Mouse (Mus musculus) megakaryocyte progenitor cell, adult 5-6 weeks (primary cell): ENCODE results near the gene Dclk1. TPM values are rescaled to one million over a fixed set of nuclear protein-coding genes. Genes with fewer than 3 reads are reported as not detected.
"Not testable (repeated sequence)": the region's sequence is repeated elsewhere in the genome, so short reads cannot be mapped to it uniquely, and the experiment has no call there.

ENCODE experiments used
- ATAC-seq: replicated peaks from 2 replicates; pipeline ENCODE4 v1.8.0; 2016; ENCODE audit warnings: mild to moderate bottlenecking, moderate TSS enrichment, inconsistent platforms; ENCODE audit not compliant: poor library complexity
- total RNA-seq, 2 experiments: library from RNA; stranded (forward) in 1 of 2; stranded (reverse) in 1 of 2; fragments of 157-497, 149-512 nt in 1 of 2; fragments of 200-1000 nt in 1 of 2; gene quantifications; 2 replicates each; pipeline versions ENCODE4 v1.2.3 to v1.2.4; 2015 to 2017

Dclk1 gene
- total RNA-seq (2015) (not detected in 2 replicates), total RNA-seq (2017) (not detected in 2 replicates)

GRCm38 (mm10) chr3:55241730-55242421 lies at the start of gene Dclk1:
Gene Dclk1, plus strand, starts transcription at chr3:55242364.
- ATAC-seq, result no peak

- ATAC-seq, result no peak
These were observed 48.8 kb upstream of the Dclk1 start for GRCm38 (mm10) chr3:55193351-55193750.

- ATAC-seq, result no peak
These were observed 47.4 kb upstream of the Dclk1 start for GRCm38 (mm10) chr3:55194792-55195191.

DNA sequence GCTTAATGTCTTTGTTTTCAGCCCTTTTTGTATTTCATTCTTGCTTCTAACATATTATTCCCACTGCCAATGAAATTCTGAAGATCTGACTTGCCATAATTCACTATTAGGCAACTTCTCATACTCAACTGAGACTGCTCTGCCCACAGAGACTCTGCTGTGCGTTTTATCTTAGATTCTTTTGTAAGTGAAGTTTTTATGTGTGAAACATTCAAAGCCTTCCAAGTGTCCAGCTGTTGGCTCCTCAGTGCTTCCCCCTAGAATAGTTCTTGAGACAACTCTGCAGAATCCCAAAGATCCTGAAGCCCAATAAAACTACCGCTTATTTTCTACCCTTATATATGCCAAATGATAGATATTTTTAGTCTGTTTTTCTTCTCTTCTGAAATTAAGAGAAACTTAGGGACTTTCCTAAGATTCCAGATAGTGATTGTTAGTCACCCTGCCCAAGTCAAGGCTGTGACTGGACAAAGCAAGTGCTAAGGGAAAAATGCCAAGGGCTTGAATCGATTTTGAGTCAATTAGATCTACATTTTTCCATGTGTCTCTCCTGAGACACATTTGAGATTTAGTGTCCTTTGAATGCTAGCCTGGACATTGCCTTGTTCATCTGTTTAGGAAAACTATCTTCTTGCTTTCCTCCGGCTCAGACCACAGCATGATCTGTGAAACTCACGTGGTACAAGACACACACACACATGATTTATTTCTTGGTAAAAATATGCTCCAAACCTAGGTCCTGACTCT lies 46.4 kb upstream of the Dclk1 start:
- ATAC-seq, result no peak

- no peak for ATAC-seq
These were observed 45.8 kb upstream of the Dclk1 start for GRCm38 (mm10) chr3:55196328-55196710.

DNA sequence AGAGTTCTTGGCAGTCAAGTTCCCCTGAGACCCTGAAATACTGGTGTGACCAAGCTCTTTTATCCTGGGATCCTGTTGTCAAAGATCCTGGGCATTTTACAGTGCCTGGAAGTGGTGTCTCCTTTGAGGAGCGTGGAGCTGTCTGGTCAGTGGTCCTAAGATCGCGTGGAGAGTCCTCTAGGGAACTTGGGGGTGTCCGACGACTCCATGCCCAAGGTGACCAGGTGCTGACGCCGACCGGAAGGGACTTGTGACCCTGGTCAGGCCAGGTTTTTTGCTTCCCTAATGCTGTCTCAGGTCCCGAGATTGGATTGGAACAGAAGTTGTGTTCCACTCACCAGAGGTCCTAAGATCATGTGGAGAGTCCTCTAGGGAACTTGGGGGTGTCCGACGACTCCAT lies 38.5 kb upstream of the Dclk1 start:
- not testable (repeated sequence) for ATAC-seq

- ATAC-seq, result no peak
These were observed 35.8 kb upstream of the Dclk1 start for GRCm38 (mm10) chr3:55206413-55206812.

- ATAC-seq, result no peak
These were observed 34.5 kb upstream of the Dclk1 start for GRCm38 (mm10) chr3:55207665-55208064.

GRCm38 (mm10) chr3:55212254-55212653 lies 29.9 kb upstream of the Dclk1 start:
- no peak for ATAC-seq

DNA sequence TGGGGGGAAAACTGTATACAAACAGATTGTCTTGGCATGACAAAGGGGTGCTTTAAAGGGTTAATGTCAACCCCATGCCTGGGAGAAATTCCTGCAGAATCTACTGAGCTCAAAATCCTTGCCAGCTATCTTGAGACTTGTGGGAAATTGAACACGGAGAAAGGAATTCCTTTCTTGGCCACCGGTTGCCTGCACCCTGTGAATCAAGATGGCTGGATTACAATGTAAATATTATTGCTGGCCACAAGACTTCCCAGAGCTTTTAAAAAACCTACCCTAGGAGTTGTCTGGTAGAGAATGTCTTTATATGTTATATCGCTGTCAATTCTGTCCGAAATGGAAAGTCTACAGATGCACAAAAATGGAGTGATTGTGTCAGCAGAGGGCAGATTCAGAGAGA lies 28.4 kb upstream of the Dclk1 start:
- no peak for ATAC-seq

DNA sequence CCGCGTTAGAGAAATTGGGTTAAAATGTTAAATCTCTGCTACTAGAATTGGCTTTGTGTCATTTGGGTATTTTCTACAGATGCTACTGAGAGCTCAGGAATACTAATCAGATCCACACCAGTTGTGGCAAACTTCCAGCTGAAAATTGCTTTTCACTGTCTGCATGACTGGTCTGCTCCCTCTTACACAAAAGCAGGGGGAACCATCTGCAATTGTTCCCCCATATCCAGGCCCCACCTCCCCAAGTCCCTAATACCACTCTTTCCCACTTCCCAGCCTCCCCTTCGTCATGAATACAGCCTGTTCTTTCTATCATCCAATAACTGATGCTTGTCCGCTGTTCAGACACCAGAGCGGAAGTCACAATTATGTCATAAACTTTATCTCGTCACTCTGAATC lies 27.8 kb upstream of the Dclk1 start:
- no peak for ATAC-seq

GRCm38 (mm10) chr3:55222502-55222901 lies 19.7 kb upstream of the Dclk1 start:
- no peak for ATAC-seq

DNA sequence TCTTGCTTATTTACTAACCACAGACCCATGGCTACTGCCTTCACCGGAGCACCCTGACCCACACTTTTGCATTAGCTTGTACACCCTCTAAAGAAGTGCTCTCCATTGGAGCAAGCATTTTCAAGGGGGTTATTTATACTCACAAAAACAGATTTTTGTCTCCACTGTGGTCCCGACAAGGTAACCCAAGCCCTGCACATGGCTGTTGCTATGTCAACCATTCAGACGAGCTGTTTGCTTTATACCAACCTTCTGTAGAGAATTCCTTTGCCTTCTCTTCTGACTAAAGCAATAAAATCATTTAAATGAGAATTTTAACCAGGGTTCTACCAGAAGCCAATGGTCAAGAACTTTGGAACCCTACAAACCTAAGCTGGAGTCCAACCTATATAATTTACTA lies 18.3 kb upstream of the Dclk1 start:
- no peak for ATAC-seq

GRCm38 (mm10) chr3:55226501-55227213 lies 15.5 kb upstream of the Dclk1 start:
- ATAC-seq, result peak; percentile 92

GRCm38 (mm10) chr3:55227214-55227581 lies 15.0 kb upstream of the Dclk1 start:
- ATAC-seq, result 0 out of 2 replicates have a peak, but pooled peaks have one; percentile 29

DNA sequence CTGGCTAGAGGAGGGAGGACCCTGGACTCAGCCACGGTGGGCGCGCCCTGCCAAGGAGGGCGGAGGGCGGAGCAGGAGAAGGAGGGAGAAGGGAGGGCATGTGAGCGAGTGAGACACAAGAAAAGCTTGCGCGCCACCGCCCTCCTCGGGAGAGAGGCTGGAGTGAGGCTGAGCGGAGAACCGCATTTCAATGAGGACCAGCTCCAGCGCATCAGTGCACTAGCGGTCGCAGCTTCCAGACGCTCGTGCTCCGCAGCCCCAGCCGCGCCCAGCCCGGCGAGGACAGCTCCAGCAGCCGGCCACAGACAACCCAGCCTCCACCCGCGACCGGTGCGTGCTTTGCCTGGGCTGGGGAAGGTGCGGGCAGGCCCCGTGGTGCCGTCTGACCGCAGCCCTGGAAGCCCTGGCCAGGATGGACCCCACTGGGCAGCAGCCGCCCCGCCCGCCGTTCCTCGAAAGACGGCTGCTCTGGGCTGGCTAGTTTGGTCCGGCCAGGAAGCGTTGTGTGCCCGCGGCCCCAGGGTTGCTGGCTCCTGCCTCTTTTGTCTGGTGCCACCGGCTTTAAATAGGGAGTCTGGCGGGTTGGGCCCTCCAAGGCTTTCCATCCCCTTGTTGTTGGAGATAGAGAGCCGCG lies 375 bp downstream of the Dclk1 start:
- ATAC-seq, result no peak

GRCm38 (mm10) chr3:55243056-55243471 lies 900 bp downstream of the Dclk1 start:
- ATAC-seq, result no peak

DNA sequence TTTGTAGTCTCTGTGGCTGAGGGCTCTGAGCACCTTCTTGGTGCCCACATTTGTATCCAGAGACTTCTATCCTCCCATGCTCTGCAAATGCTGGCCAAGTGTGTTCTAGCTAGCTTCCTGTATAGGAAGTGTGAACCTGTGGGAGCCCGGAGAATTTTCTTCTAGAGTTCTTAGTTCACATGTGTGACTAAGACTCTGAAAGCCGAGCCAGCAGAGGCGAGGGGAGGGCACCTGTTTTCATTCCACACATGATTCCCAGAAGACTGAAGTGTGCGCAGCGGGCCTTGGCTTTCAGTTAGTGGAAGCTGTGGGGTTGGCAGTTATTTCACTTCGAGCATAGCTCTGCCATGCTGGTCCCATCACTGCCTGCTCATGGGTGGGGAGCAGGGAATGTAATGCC lies 1.9 kb downstream of the Dclk1 start:
- no peak for ATAC-seq

- ATAC-seq, result no peak
These were observed 4.6 kb downstream of the Dclk1 start for GRCm38 (mm10) chr3:55246618-55247272.

DNA sequence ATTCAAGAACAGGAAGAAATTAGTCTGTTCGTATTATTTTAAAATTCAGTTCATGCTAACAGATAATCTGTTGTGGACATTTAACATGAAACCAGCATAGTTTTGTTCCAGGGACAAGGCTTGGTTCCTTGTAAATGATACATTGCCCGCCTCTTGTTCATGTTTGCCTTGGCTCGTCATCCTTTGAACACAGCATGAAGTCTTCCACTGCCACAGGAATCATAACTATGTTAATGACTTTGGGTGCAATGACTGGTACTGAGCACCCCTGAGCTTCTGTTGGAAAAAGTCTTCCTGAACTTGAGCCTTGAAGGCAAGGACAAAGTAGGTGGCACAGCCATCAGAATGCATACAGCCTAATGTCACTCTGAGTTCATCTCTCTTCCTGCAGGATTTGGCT lies 5.9 kb downstream of the Dclk1 start:
- no peak for ATAC-seq

DNA sequence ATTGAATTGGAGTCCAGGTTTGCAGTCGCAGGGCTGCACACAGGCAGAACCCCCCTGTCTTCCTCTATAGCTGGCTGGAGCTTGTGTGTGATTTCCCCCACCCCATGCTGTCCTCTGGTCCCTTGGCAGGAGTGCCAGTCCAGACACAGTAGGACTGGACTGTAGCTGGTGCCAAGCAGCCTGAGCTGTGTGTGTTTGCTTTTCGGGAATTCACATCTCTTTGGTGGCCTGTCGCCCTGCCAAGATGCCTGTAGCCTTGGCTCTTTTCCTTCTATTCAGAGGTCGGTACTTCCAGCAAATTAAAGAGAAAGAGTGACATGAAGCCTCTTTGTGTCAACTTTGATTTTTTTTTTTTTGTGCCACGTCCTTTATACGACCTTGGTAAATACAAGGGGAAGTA lies 6.3 kb downstream of the Dclk1 start:
- ATAC-seq, result no peak
